Mouse (Mus musculus) kidney, adult 11 months (tissue): ENCODE measurements at regions not wholly inside any gene's neighbourhood (a gene's known extent, or its start where the extent isn't known, plus 50 kb on each side); places are given as distances from the start of the nearest gene placed in this dataset.

Experiments used
- DNase-seq: peaks from one replicate; pipeline ENCODE4 v3.0.0; 2022

DNA sequence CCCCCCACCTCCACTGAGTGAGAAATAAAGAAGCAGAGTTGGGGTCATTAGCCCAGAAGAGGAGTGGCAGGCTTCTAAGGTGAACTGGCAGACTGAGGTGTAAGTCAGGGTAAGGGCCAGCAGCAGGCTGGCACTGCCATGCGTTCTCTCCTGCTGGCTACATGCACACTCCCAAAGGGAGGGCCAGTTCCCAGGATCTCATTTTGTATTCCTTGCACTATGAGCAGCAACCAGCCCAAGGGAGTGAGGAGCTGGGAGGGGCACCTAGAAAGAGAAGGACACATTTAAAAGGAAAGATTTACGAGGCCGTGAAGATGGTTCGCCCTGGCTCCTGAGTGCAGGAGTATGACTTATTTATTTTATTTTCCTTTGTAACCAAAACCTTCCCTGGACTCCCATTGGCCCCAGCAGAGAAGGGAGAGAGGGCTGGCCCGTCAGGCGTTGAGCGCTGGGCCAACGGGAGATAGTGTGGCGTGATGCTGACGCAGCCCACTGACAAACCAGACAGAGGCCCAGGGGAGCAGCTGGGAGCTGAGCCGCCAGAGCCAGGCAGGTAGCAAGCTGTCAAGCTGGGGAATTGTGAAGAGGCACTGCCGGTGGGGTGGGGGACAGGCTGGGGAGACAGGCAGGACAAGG is 166.8 kb upstream of the Klf7 start:
- DNase-seq, result no peak

DNA sequence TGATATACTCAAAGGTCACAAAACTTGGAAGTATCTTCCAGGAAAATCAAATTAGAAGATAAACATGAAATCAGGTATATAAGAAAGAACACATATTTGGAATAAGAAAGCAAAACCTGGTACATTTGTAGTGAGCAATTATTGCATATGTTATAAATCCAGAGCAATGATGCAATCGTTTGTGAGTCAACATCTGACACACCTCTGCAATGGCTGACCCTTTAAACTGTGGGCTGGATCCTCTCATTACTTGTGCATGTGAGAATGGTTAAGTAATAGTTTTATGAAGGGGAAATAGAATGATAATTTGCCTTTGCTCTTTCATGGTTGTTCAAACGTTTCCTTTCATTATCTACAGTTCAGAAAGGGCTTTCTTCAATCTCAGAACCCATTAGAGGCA is 165.0 kb upstream of the Klf7 start:
- DNase-seq, result no peak

DNA sequence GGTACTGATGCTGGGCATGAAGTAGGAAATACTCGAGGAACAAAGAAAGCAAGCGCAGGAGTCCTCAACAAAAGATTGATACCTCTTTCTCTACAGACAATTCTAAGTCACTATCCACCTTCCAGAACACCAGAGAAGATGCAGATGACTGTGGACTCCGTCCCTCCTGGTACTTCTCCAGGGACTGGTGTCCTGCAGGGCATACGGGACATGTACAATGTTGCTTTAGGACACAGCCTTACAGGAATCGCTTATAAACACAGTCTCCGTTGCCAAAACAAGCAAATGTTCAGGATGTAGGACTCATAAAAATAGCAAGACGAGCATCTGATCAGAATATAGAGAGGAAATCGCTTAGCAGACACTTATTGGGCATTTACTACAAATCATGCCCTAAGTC is 162.6 kb upstream of the Klf7 start:
- no peak for DNase-seq

DNA sequence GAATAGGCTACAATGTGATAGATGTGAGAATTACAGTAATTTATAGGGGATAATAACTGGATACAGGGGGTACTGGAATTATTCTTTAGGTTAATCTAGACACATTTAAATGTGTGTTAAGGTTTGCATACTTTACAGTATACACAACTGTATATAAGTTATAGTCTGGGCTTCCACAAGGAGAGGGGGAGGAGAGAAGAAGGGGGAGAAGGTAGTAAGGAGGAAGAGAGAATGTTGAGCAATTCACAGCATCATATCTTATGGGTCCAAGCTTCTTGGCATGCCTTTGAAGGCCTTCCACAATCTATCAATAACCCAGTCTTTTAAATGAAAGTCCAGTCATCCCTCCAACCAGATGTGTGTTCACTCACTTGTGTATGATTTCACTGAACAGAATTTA is 153.8 kb upstream of the Klf7 start:
- DNase-seq, result no peak

DNA sequence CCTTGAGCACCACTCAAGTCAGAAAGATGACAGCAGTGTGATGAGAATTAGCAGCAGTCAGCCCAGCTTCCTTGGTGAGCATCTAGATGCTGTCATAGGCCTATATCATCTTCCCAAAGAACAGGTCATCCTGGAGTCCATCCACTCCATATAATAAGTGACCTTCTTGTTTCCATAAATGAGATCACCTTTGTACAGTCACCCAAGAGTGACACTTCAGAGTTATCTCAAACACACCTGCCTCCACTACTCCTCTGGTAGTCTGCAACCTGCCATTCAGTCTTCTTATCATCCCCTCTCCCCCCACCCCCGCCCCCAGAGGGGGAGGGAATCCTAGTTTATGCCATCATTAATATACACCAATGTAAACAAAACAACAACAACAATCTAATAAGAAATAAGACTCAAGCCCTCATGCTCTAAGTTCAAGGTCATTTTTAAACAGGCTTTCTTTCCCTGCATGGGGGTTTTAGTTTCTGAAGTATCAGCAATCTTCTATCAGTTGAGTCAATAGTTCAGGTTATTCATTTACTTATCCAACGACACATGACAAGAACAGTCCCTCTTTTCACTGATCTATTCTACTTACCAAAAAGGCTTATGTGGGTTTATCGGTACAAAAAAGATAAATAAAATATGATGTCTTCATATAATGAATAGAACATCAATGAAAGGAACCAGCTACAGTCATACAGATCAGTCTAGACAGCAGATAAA is 153.2 kb upstream of the Klf7 start:
- DNase-seq, result no peak

DNA sequence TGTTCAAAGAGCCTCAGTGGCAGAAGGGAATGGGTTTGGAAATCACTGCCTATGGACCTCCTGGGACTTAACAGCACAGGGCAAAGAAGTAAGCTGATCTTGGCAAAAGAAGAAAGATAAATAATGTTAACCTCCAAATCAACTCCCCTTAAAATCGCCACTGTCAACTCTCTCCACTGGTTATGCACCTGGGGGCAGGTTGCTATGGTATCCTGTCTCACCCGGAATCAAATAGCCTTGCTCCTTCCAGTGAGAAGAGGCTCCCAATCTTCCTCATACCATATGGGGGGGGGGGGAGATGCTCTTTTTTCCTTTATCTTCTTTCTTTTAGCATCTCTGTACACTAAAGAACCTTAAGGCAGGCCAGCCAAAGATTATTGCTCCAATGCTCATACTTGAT is 135.2 kb upstream of the Klf7 start:
- no peak for DNase-seq

DNA sequence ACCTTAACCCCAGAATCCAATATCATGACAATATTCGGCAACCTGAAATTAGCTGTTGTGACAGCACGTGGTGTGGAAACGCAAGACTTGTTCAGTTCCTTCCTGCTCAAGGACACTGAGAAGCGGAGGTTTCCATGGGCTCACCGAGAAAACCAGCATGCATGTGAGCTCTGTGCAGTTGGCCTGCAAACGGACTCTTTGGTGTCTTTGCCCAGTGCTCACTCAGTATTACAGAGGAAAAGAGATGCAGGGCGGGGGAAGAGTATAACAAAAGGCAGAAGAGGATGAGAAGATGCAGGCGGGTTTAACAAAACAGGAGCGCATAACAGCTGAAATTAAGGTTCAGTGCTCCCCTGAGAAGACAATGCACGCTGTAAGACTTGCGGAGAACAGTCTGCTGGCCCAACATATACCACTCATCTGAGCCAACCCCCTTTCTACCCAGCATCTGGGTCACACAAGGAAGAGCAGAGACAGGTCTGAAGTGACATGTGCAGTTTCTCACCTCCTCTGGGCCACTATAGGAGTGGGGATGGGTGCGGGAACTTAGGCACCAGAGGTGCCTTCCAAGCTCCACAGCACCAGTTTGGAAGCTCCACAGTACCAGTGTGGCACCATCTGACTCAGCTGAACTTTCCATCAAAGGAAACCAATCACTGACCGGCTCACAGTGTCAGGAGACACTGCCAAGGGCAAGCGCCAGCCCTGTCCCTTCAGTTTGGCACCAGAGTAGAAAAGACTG is 133.6 kb upstream of the Klf7 start:
- DNase-seq, result no peak

DNA sequence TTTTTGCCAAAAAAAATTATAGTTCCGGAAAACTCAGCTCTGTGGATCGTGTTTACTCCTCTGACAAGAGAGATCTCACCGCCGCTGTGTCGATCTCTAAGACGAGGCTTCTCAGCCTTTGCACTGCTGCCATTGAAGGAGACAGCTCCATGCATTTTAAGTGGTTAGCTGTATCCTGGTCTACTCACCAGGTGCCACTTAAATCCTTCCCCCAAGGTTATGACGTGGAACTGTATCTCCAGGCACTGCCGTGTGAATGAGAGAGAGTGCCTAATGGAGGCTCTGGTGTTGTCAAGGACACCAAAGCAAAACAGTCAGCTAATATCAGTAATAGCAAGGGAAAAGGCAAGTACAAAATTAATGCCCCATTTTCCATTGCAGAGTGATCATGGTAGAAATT is 132.6 kb upstream of the Klf7 start:
- no peak for DNase-seq

DNA sequence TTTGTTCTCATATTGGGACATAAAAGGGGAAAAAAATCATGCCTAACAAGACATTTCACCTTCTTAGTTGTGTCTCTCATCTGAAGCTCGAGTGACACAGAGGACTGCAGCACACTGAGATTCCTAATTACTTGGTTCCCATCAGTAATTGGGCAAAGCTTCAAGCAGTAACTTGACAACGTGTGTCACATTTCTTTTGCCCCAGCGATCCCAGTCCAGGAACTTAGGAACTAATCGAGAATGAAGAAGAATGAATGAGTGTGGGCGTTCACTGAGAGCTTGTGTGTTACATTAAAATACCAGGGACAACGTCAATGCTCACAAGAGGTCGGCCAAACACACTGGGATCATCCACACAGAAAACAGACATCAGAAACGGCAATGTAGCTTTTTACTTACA is 131.9 kb upstream of the Klf7 start:
- DNase-seq, result no peak

DNA sequence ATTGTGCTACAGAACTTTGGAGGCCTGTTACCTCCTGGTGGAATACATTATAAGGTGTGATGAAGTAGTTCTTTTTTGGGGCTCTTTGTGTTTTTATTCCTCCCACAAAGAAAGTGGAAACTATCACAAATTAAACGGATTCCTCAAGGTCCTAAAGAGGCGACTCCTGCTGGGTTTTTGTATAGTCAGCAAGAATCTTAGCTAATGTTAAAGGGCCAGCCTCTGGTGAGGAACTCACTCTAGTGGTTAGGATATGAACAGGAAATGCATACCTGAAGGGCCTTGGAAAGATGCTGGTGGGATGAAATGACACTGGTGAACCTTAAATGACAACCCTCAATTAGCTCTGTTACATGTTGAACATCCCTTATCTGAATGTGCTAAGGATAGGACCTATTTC is 120.3 kb upstream of the Klf7 start:
- no peak for DNase-seq

DNA sequence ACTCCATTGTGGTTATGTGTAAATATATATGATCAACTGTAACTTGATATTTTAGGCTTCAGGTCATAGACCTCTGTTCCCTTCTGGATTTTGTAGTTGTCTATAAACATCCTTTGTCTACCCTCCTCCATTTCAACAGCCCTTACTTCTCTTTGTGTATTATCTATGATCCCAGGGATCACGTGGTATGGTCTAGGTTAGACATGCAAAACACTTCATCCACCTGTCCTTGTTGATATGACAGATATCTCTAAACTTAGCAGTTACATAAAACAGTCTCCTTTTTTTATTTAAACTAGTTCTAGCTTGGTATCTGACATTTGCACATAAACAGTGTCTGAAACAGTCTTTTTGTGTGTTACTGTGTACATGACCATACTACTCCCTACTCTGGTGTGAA is 107.6 kb upstream of the Klf7 start:
- DNase-seq, result no peak

DNA sequence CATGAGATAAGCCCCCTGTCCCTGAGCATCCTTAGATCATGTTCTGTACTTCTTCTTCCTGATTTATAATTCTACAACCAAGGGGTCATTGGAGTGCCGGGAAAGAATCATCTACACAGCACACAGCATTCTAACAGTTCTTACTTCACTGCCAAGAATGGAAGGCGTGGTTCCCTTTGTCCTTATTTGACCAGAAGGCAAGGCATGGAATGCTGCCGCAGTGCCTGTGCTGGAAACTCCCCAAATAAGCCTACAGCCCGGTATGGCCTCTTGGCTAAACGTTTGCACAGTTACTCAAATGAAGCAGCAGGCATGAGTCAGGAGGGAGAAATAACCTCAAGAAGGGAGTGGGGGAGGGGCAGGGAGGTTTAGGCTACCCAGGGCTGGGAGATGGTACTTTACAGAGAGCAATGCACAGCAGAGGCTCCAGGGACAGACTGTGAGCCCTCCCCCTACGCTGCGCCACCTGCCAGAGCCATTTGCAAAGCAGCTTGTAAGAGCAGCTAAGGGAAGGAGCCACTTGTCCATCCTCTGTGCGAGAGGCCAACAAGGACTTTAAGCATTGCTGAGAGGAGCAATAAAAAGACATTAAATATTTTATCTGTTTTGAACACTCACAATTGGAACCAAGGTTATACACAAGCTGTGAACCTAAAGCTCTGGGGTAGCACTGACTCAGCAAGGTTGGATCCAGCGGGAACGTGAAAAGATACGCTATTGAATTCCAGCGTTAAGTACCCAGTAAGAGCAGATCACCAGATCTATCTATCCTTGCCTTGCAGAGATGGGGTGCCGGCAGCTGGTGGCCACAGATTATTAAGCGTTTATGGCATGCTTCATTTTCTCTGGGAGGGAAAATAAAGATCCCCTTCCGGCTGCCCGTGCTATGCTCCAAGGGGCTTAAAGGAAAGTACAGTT is 104.2 kb upstream of the Klf7 start:
- DNase-seq, result peak; percentile 59

DNA sequence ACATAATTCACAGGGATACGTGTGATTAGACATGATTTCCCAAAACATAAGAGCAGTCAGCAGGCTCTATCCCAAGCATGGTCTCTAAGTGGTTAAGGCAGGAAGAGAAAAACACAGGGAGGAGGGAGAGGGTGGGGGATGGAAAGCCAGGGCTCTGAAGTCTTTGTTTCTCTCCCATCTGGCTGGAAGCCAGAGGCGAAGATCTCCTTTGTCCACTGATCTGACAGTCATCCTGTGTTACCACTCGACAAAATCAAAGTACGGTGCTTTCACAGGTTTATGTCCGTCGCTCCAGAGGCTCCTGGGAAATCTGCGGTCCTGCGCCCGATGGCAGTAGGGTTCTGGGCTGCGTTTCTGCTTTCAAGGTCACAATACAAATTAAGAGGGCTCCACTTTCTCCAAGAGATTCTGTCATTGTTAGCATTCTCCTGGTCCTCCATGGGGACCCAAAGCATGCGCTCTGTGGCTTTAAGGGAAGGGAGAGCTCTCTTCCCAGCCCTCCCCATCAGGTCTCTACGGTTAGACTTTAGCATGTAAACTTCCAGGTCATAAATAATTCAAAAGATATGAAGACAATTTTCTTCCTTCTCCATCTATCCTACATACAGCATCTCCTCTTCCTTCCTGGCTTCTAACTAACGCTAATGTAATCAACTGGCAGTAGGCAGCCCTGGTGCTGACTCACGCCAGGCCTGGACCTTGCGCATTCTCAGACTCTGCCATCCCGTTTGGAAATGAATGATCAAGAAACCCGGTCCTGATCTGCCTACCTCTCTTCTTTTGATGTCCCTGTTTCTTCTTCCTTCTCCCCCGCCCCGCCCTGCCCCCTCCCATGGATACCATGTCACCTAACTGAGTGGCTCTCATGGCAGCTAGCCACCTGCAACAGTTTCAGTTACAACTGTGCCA is 102.0 kb upstream of the Klf7 start:
- no peak for DNase-seq

DNA sequence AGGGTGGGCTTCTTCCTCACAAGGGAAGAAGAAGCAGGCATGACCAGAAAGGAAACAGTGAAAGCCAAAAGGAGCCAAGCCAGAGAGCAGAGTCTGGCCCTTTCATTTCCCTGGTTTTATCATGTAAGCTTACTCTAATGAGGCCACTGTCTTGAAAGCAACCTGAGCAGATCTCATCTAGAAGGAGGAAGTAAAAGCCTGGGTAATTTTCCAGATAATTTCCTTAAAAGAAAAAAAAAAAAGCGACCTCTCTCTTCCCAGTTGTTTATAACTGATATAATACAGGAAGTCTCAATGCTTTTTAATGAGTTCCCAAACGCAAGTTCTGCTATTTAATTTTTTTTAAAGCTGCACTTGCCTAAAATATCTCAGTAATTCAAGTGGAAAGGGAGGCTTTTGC is 100.4 kb upstream of the Klf7 start:
- no peak for DNase-seq

DNA sequence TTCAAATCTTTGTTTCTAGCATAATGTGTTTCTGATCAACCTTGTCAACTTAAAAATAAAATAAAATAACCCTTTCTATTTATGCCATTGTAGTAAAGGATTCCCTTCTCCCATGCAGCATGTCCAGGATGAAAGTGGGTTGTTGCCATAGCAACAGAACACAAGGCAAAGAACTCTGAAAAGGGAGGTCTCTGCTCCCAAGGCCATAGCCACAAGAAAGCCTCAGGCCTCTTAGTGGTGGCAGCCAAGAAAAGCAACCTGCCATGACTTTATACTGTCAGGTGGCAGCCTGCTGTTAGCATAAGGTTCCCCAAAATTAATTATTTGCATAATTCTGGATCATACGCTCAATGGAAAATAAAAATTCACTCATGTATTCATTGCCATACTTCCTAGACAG is 98.4 kb upstream of the Klf7 start:
- no peak for DNase-seq

DNA sequence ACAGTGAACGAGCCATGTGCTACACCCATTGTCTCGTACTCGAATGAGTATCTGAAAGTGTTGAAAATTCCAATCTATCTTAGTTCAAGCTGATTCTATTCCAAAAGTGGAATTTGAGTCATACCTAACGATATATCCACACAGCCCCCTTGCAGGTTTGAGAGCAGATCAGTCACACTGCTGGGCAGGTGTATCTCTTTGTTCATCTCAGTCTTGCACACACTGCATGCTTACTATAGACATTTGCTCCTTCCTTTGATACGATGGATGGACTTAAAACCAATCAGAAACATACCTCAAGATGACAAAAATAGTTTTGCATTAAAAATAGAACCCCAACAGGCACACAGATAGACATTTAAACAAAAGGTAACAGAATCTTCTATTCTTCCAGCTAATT is 98.0 kb upstream of the Klf7 start:
- DNase-seq, result no peak

DNA sequence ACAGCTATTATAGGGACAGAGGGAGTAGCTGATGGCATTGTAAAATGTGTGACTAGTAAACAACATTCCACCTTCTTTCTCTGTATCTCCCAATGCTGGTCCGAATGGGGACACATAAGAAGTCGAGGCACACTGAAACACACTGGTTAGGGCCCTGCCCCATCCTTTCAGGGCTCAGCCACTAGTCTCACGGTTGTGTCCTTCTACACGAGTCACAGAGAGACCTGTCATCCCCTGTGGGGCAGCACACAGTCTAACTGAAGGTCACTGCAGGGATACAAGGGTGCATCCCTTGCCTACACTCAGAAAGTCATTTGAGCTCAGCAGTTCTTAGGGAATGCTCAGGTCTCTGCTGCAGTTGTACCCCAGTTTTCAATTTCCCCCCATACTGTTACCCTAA is 93.6 kb upstream of the Klf7 start:
- no peak for DNase-seq

DNA sequence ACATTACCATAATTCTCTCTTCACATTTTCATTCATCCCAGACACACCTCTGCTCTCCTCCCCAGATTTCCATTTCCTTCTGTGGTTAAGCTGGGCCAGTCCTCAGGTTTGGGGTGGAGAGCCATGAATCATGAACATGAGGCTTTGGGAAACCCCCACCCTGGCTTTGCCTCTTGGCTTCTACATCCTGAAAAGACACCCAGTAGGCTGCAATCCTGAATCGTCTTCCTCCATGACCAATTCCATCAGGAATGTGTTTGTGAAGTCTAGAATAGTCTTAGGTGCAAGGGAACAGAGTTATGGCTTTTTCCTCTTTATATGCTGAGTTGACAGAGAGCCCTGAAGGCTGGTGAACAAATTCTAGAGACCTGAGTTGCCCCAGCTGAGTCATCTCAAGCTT is 87.0 kb upstream of the Klf7 start:
- no peak for DNase-seq

DNA sequence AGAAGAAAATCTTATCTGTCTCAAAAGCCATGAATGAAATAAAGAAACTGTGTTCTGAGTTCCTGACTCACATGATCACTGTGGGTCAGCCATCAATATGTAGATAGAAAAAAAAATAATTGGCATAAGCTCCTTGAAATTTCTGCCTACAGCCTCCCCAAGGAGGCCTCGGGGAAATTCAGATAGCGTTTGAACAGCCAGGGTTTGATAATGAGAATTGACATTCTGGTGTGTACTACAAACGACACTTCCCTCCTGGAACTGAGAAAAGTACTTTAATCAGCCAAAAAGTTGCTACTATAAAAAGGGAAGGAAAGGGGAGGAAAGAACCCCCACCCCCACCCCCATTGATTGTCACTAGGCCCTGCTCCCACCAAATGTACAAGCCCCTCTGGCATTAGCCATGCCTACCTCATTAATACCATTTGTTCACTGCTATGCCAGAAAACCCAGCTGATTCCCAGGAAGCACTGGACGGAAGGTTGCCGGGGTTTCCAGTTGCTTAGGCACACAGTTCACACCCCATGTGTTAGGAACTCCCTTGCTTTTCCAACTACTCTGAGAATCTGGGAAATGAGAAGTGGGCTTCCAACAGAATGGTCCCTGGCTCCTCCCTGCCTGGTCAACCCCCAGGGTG is 78.4 kb upstream of the Klf7 start:
- no peak for DNase-seq

DNA sequence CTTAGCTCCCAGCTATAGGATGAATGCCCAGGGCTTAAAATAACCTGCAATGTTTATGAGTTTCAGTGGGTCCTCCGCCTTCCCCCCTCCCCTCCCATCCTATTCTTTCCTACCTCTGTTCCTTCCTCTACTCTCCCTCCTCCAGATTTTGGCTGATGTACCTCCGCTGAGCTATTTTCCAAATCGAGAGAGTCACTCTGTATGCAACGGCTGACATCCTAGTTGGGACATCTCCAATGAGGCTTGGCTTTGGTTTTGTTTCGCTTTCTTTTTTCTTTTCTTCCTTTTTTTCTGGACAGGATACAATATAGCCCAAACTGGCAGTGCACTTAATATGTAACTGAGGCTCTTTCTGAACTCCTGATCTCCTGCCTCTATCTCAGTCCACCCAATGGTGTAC is 76.7 kb upstream of the Klf7 start:
- DNase-seq, result no peak

DNA sequence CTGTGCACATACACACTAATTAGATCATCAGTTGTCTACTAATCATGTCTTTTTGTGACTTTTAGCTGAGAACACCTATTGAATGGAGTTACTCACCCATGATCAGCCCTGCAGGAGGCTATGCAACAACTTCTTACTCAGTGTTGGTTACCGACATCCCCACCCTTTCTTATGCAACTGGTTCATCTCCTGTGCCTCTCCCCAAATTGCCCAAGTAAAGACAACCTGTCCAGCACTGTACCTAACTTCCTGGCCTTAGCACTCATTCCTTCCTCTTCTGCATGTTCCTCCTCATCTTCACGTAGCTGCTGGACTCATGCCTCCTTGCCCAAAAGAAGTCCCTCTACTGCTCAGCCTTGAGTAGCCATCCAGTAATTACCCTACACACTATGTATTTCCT is 76.2 kb upstream of the Klf7 start:
- DNase-seq, result no peak
